Mouse (Mus musculus): ENCODE data around the gene Tesk1. TPM values are rescaled to one million over a fixed set of nuclear protein-coding genes. Genes with fewer than 3 reads are reported as not detected.
A peak's percentile ranks its signal among the peaks of the same experiment; 100 is the strongest.

Tesk1 gene
- total RNA-seq, 1 experiment from 2014 or later = 51.3 TPM

DNA sequence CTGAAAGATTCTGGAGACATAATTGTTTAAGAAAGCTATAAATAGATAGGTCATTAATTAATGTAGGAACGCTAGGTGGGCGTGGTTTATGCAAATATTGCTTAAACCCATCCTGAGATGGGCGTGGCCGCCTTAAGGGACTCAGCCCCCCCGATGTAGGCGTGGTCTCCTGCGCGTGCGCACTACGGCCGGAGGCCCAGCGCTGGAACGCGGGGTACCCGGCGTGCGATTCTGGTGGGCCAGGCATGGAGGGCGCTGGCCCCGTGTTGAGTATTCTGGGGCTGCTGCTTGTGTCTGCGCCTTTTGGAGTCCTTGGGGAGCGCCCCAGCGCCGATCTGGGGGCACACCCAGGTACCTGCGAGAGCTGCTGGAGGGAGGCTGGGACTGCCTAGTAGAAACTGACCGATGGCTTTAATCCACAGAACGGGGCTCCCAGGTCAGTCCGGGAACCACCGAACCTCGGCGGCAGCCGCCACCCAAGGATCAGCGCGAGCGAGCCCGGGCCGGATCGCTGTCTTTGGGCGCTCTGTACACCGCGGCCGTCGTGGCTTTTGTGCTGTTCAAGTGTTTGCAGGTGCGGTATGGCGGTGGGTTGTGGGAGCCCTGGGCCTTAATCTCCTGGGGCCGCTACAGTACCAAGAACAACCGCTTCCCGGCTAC is 51.6 kb downstream of the Tesk1 start:
- peak; percentile 97 for DNase-seq

DNA sequence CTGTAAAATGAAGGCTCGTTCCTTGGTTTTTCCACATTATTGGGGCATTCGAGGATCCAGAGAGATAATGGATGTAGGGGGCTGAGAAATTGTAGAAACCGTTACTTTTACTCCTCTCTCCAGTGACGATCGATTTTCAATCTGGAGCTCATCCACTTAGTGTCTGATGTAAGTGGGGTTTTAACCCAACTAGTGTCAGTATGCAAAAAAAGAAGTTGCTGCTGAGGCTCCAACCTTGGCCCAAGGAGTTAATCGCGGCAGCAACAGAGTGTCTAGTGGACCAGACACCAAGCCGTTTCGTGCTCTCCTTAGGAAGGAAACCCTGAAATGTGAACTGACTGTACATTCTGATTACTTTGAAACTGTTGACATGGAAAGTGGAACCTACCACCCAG is 52.1 kb downstream of the Tesk1 start:
- DNase-seq = no peak

GRCm38 (mm10) chr4:43496587-43496986 is 54.8 kb downstream of the Tesk1 start:
- DNase-seq = no peak

GRCm38 (mm10) chr4:43497405-43497804 is 55.7 kb downstream of the Tesk1 start:
- no peak for DNase-seq

Other genes starting within 250 kb of the Tesk1 start
- 0.57 and 1.2 TPM in 2 replicates for gene Atp8b5, start 174.8 kb upstream of the Tesk1 start, total RNA-seq (2021)
- 38.6 and 62.1 TPM in 2 replicates for gene Rusc2, start 60.0 kb upstream of the Tesk1 start, total RNA-seq (2021)
- gene Fam166b, start 12.8 kb upstream of the Tesk1 start, total RNA-seq (2021) = not detected in 2 replicates
- gene Cd72, start 12.7 kb downstream of the Tesk1 start, total RNA-seq (2021) = 2.9 TPM in 1 of 2 replicates, not detected in the other
- 0.24 TPM in 1 of 2 replicates, not detected in the other for gene Sit1, start 41.8 kb downstream of the Tesk1 start, total RNA-seq (2021)
- 54.6 and 58.2 TPM in 2 replicates for gene Ccdc107, start 51.0 kb downstream of the Tesk1 start, total RNA-seq (2021)
- 4.6 and 7.4 TPM in 2 replicates for gene Arhgef39, start 57.8 kb downstream of the Tesk1 start, total RNA-seq (2021)
- gene Car9, start 65.0 kb downstream of the Tesk1 start, total RNA-seq (2021) = 0.61 TPM in 1 of 2 replicates, not detected in the other
- 98.8 and 110 TPM in 2 replicates for gene Tpm2, start 81.8 kb downstream of the Tesk1 start, total RNA-seq (2021)
- 111 and 172 TPM in 2 replicates for gene Creb3, start 120.4 kb downstream of the Tesk1 start, total RNA-seq (2021)
- 229 and 303 TPM in 2 replicates for gene Tln1, start 120.8 kb downstream of the Tesk1 start, total RNA-seq (2021)
- 50.5 and 58.9 TPM in 2 replicates for gene Rgp1, start 136.8 kb downstream of the Tesk1 start, total RNA-seq (2021)
- 11.9 and 15.4 TPM in 2 replicates for gene Gba2, start 136.9 kb downstream of the Tesk1 start, total RNA-seq (2021)
- 4.5 and 5.7 TPM in 2 replicates for gene Msmp, start 142.6 kb downstream of the Tesk1 start, total RNA-seq (2021)
- 26.9 and 37.9 TPM in 2 replicates for gene Npr2, start 190.0 kb downstream of the Tesk1 start, total RNA-seq (2021)
- gene Spag8, start 211.7 kb downstream of the Tesk1 start, total RNA-seq (2021) = 0.55 TPM in 1 of 2 replicates, not detected in the other
- gene Hint2, start 214.5 kb downstream of the Tesk1 start, total RNA-seq (2021) = 63.7 and 75.0 TPM in 2 replicates
- gene Tmem8b, start 227.0 kb downstream of the Tesk1 start, total RNA-seq (2021) = 4.3 and 7.4 TPM in 2 replicates
- 0.21 TPM in 1 of 2 replicates, not detected in the other for gene Fam221b, start 227.2 kb downstream of the Tesk1 start, total RNA-seq (2021)

Data from adrenal gland, postnatal 25 days (tissue).